Mouse (Mus musculus): ENCODE data around the gene Matk. TPM values are rescaled to one million over a fixed set of nuclear protein-coding genes. Genes with fewer than 3 reads are reported as not detected.
A peak's percentile ranks its signal among the peaks of the same experiment; 100 is the strongest.

The Matk gene
- polyA plus RNA-seq, 1 experiment from 2014 or later, result 4.9 TPM

- H3K4me1 ChIP-seq (replicated peaks), result peaks cover 14% of the 10 kb centered on the region
- H3K9ac ChIP-seq (replicated peaks), result no peak overlapping the region
- no peak overlapping the region for H3K27ac ChIP-seq
- no peaks in the 10 kb centered on the region for H3K9me3 ChIP-seq
- 12% methylated on average over 20 of the region's 20 CpGs for WGBS
- ATAC-seq (ENCODE audit: insufficient number of reproducible peaks, insufficient read depth, low FRiP score, low TSS enrichment, low read depth), result no peak
- H3K36me3 ChIP-seq, result no peaks in the 10 kb centered on the region
- peaks cover 52% of the 10 kb centered on the region for H3K27me3 ChIP-seq
- H3K4me3 ChIP-seq (replicated peaks), result peak overlapping the region; percentile 21; the same call in 1 of the 2 replicates
- peak overlapping the region; percentile 33 for H3K4me2 ChIP-seq
Observed at GRCm38 (mm10) chr10:81229735-81230437, 22.8 kb upstream of the Matk start.

GRCm38 (mm10) chr10:81230438-81231332 lies 22.1 kb upstream of the Matk start, which contains the start of gene Atcay:
Gene Atcay, minus strand, starts transcription at chr10:81230833.
- Histone ChIP-seq H3K9ac (replicated peaks) (peak within 1 kb of the TSS; percentile 37; the same call in 1 of the 2 replicates), H3K4me1 (replicated peaks) (peaks cover 14% of the 10 kb centered on the region), H3K4me2 (peak within 1 kb of the TSS; percentile 33), H3K36me3 (no peaks in the 10 kb centered on the region), H3K9me3 (no peaks in the 10 kb centered on the region), H3K27ac (no peak within 1 kb of the TSS), H3K4me3 (replicated peaks) (peak within 1 kb of the TSS; percentile 21), H3K27me3 (peaks cover 52% of the 10 kb centered on the region)
- no peak for ATAC-seq (ENCODE audit: insufficient number of reproducible peaks, insufficient read depth, low FRiP score, low TSS enrichment, low read depth)
- 9% methylated on average over 27 of the region's 27 CpGs for WGBS

DNA sequence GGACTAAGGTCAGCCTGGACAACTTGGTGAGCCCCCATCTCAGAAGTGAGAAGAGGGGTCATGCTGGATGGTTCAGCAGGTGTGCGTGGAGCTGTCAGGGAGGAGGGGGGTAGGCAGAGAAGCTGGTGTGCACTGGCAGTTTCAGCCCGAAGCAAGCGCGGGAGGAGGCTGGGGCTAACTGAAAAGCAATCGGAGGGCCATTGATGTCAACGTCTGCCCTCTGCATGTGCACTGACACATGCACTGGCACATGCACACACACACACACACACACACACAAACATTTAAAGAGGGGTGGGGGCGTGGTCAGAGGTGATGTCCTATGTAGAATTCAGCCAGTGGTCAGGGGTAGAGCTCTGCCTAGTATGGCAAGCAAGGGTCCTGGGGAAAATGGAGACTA lies 21.3 kb upstream of the Matk start:
- no peak for ATAC-seq (ENCODE audit: insufficient number of reproducible peaks, insufficient read depth, low FRiP score, low TSS enrichment, low read depth)
- H3K9me3 ChIP-seq, result no peaks in the 10 kb centered on the region
- no peak overlapping the region for H3K9ac ChIP-seq (replicated peaks)
- H3K4me1 ChIP-seq (replicated peaks), result peaks cover 14% of the 10 kb centered on the region
- H3K4me3 ChIP-seq (replicated peaks), result no peak overlapping the region
- no peak overlapping the region for H3K27ac ChIP-seq
- 55% methylated on average over 7 of the region's 7 CpGs for WGBS
- H3K4me2 ChIP-seq, result no peak overlapping the region
- H3K27me3 ChIP-seq, result peaks cover 52% of the 10 kb centered on the region
- no peaks in the 10 kb centered on the region for H3K36me3 ChIP-seq

DNA sequence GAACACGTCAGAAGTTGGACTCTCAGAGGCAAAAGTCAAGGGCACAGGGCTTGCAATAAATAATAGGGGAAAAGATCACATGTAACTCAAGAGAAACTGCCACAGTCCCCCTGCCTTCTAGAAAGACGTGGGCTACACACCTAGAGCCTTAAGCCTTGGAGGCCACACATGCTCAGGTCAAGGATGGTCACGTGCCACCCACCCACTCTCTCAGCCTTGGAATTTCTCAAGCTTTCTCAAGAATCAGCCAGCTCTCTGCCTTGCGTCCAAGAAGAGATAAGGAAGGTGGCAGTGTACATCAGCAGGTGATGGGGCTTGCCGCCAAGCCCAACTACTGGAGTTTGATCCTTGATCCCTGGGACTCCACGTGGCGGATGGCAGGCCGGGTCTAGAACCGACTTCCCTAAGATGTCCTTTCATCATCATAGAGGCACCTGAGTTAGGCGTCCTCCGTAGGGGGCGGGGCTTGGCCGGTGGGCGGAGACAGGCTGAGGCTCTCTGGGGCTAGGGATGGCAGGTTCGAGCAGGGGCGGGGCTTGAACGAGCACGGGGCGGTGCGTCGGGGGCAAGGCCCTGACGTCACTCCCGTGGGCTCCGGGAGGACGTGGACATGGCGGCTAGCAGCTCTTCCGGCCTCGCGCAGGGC lies 20.0 kb upstream of the Matk start, which contains the start of gene Zfr2:
Gene Zfr2 (plus strand): TSS at position 576 of the 646 bp plus-strand sequence.
- WGBS, result 7% methylated on average over 29 of the region's 29 CpGs

GRCm38 (mm10) chr10:81233226-81233585 lies 19.5 kb upstream of the Matk start:
- ATAC-seq (ENCODE audit: insufficient number of reproducible peaks, insufficient read depth, low FRiP score, low TSS enrichment, low read depth), result 0 out of 2 replicates have a peak, but pooled peaks have one; percentile 35
- H3K4me2 ChIP-seq, result peak overlapping the region; percentile 75
- H3K27ac ChIP-seq, result 0 out of 2 replicates have a peak overlapping the region, but pooled peaks have one; percentile 12
- 2% methylated on average over 27 of the region's 28 CpGs for WGBS
- H3K27me3 ChIP-seq, result peaks cover 64% of the 10 kb centered on the region
- H3K4me1 ChIP-seq (replicated peaks), result peaks cover 14% of the 10 kb centered on the region
- peak overlapping the region; percentile 75 for H3K9ac ChIP-seq (replicated peaks)
- peak overlapping the region; percentile 77 for H3K4me3 ChIP-seq (replicated peaks)
- no peaks in the 10 kb centered on the region for H3K9me3 ChIP-seq
- no peaks in the 10 kb centered on the region for H3K36me3 ChIP-seq

More for the DNA sequence above, 20.0 kb upstream of the Matk start, which contains the start of gene Zfr2:
- H3K36me3 ChIP-seq, result no peaks in the 10 kb centered on the region
- H3K4me1 ChIP-seq (replicated peaks), result peaks cover 14% of the 10 kb centered on the region
- peak; percentile 38 for ATAC-seq (ENCODE audit: insufficient number of reproducible peaks, insufficient read depth, low FRiP score, low TSS enrichment, low read depth)
- peak within 1 kb of the TSS; percentile 75 for H3K4me2 ChIP-seq
- H3K4me3 ChIP-seq (replicated peaks), result peak within 1 kb of the TSS; percentile 77
- H3K27ac ChIP-seq, result 0 out of 2 replicates have a peak within 1 kb of the TSS, but pooled peaks have one; percentile 12
- peak within 1 kb of the TSS; percentile 75 for H3K9ac ChIP-seq (replicated peaks)
- H3K27me3 ChIP-seq, result peaks cover 63% of the 10 kb centered on the region
- no peaks in the 10 kb centered on the region for H3K9me3 ChIP-seq

DNA sequence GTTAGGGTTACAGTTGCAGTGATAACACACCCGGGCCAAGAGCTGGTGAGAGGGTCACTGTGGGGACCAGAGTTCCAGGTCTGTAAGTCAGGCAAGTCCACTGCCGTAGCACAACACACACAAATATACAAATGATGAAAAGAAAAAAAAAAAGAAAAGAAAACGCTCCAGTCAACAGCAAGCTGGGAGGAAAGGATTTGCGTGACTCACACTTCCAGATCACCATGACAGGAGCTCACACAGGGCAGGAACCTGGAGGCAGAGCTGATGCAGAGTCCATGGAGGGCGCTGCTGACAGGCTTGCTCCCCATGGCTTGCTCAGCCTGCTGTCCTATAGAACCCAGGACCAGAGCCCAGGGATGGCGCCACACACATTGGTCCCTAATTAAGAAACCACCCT lies 18.5 kb upstream of the Matk start:
- Histone ChIP-seq H3K27ac (no peak overlapping the region), H3K27me3 (peaks cover 62% of the 10 kb centered on the region), H3K4me2 (peak overlapping the region; percentile 75; the same call in 1 of the 2 replicates), H3K36me3 (no peaks in the 10 kb centered on the region), H3K9me3 (no peaks in the 10 kb centered on the region), H3K9ac (replicated peaks) (no peak overlapping the region), H3K4me1 (replicated peaks) (peaks cover 16% of the 10 kb centered on the region), H3K4me3 (replicated peaks) (peak overlapping the region; percentile 77; the same call in 1 of the 2 replicates)
- ATAC-seq (ENCODE audit: insufficient number of reproducible peaks, insufficient read depth, low FRiP score, low TSS enrichment, low read depth), result no peak
- 85% methylated on average over 6 of the region's 6 CpGs for WGBS

- 80% methylated on average over 12 of the region's 12 CpGs for WGBS
- H3K4me1 ChIP-seq (replicated peaks), result peaks cover 19% of the 10 kb centered on the region
Observed at GRCm38 (mm10) chr10:81236471-81237268, 16.1 kb upstream of the Matk start.

DNA sequence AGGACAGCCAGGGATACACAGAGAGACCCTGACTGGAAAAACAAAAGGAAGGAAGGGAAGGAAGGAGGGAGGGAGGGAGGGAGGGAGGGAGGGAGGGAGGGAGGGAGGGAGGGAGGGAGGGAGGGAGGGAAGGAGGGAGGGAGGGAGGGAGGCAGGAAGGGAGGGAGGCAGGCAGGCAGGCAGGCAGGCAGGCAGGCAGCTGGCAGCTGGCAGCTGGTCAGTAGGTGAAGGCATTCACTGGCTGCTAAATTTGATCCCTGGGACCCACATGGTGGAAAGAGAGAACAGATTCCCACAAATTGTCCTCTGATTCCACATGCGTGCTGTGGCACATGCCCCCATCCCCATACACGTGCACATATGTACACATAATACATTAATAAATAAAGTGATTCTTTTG lies 14.1 kb upstream of the Matk start:
- H3K27ac ChIP-seq, result no peak overlapping the region
- WGBS, result 81% methylated on average over 2 of the region's 2 CpGs
- no peak overlapping the region for H3K4me2 ChIP-seq
- no peak overlapping the region for H3K4me3 ChIP-seq (replicated peaks)
- H3K4me1 ChIP-seq (replicated peaks), result peaks cover 15% of the 10 kb centered on the region
- H3K9ac ChIP-seq (replicated peaks), result no peak overlapping the region
- peaks cover 69% of the 10 kb centered on the region for H3K27me3 ChIP-seq
- ATAC-seq (ENCODE audit: insufficient number of reproducible peaks, insufficient read depth, low FRiP score, low TSS enrichment, low read depth), result no peak
- H3K9me3 ChIP-seq, result no peaks in the 10 kb centered on the region
- no peaks in the 10 kb centered on the region for H3K36me3 ChIP-seq

More at GRCm38 (mm10) chr10:81236471-81237268, 16.1 kb upstream of the Matk start:
- no peak overlapping the region for H3K4me2 ChIP-seq
- no peak overlapping the region for H3K4me3 ChIP-seq (replicated peaks)
- H3K27ac ChIP-seq, result no peak overlapping the region
- H3K27me3 ChIP-seq, result peaks cover 62% of the 10 kb centered on the region
- no peak for ATAC-seq (ENCODE audit: insufficient number of reproducible peaks, insufficient read depth, low FRiP score, low TSS enrichment, low read depth)
- no peak overlapping the region for H3K9ac ChIP-seq (replicated peaks)
- H3K36me3 ChIP-seq, result no peaks in the 10 kb centered on the region
- no peaks in the 10 kb centered on the region for H3K9me3 ChIP-seq

DNA sequence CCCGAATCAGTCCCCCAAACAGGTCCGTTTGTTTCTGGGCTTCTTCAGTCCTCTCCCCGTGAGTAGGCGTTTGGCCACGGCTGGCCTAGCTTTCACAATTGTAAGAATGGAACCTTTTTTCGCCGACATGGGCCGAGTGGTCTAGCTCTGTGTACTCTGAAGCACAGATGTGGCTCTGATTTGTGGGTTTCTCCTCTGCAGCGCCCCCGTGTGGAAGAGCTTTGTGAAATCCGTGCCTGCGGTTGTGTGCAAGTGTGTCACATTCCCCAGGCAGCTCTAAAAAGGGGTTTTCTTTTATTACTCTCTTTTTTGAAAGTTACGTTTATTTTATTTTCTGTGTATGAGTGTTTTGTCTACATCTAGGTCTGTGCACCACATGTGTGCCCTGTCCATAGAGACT lies 11.9 kb upstream of the Matk start:
- 23% methylated on average over 13 of the region's 13 CpGs for WGBS
- H3K36me3 ChIP-seq, result no peaks in the 10 kb centered on the region
- peaks cover 21% of the 10 kb centered on the region; the same call in 1 of the 2 replicates for H3K4me1 ChIP-seq (replicated peaks)
- no peak overlapping the region for H3K4me2 ChIP-seq
- H3K27me3 ChIP-seq, result peaks cover 81% of the 10 kb centered on the region
- no peak for ATAC-seq (ENCODE audit: insufficient number of reproducible peaks, insufficient read depth, low FRiP score, low TSS enrichment, low read depth)
- no peak overlapping the region for H3K4me3 ChIP-seq (replicated peaks)
- no peak overlapping the region for H3K27ac ChIP-seq
- H3K9me3 ChIP-seq, result no peaks in the 10 kb centered on the region
- H3K9ac ChIP-seq (replicated peaks), result no peak overlapping the region

GRCm38 (mm10) chr10:81242021-81242420 lies 10.7 kb upstream of the Matk start:
- peaks cover 21% of the 10 kb centered on the region; the same call in 1 of the 2 replicates for H3K4me1 ChIP-seq (replicated peaks)
- WGBS, result 90% methylated on average over 16 of the region's 16 CpGs

More at GRCm38 (mm10) chr10:81242021-81242420, 10.7 kb upstream of the Matk start:
- no peaks in the 10 kb centered on the region for H3K9me3 ChIP-seq
- H3K4me3 ChIP-seq (replicated peaks), result no peak overlapping the region
- no peak overlapping the region for H3K4me2 ChIP-seq
- no peak overlapping the region for H3K9ac ChIP-seq (replicated peaks)
- no peak for ATAC-seq (ENCODE audit: insufficient number of reproducible peaks, insufficient read depth, low FRiP score, low TSS enrichment, low read depth)
- peaks cover 76% of the 10 kb centered on the region for H3K27me3 ChIP-seq
- no peak overlapping the region for H3K27ac ChIP-seq
- H3K36me3 ChIP-seq, result no peaks in the 10 kb centered on the region
